Mouse (Mus musculus) embryonic stem cell, embryonic (primary cell): ENCODE data around the gene Wnt5a.

ENCODE experiments used
- CTCF ChIA-PET, 4 experiments: fragments of 300-600 bp in 2 of 4; fragments of 350-600 bp in 2 of 4; sonication (Branson Sonifier 250); formaldehyde crosslinking; loops; one replicate each; lab custom pipeline; 2022; ENCODE audit warnings: inconsistent platforms in 2 of 4; lab: Charles Lee
- POLR2A ChIA-PET, 4 experiments: fragments of 300-600 bp in 2 of 4; fragments of 350-600 bp in 2 of 4; sonication (Branson Sonifier 250); formaldehyde crosslinking; loops; one replicate each; lab custom pipeline; 2022; ENCODE audit warnings: antibody characterized with exemption in 4 of 4, inconsistent platforms in 1 of 4; lab: Charles Lee

Wnt5a gene

GRCm38 (mm10) chr14:28507011-28507410 is 2.5 kb downstream of the Wnt5a start:
- ChIA-PET CTCF (interaction anchor here (0.6 to 1.6 kb wide), 31 partner anchors 14 to 1216 kb away, joined by 3 to 11 read pairs (median 4); no protein-coding TSS in a partner anchor), POLR2A (interaction anchor here in 3 of 4 experiments (0.7 to 1.0 kb wide), 6 partner anchors 8 to 708 kb away, joined by 3 to 5 read pairs (median 4); no protein-coding TSS in a partner anchor)

GRCm38 (mm10) chr14:28507471-28507870 is 2.9 kb downstream of the Wnt5a start:
- ChIA-PET CTCF (interaction anchor here (0.6 to 1.6 kb wide), 32 partner anchors 13 to 1215 kb away, joined by 3 to 11 read pairs (median 4); no protein-coding TSS in a partner anchor), POLR2A (interaction anchor here (0.5 to 1.0 kb wide), 6 partner anchors 9 to 1055 kb away, joined by 3 to 5 read pairs (median 4); no protein-coding TSS in a partner anchor)

GRCm38 (mm10) chr14:28508288-28509258 is 4.0 kb downstream of the Wnt5a start:
- POLR2A ChIA-PET, result no interaction called here
- CTCF ChIA-PET, result interaction anchor here in 3 of 4 experiments (0.6 to 1.8 kb wide), 3 partner anchors 105 to 560 kb away, joined by 6 read pairs; no protein-coding TSS in a partner anchor

GRCm38 (mm10) chr14:28509441-28510340 is 5.1 kb downstream of the Wnt5a start:
- POLR2A ChIA-PET, result no interaction called here
- CTCF ChIA-PET, result interaction anchor here in 3 of 4 experiments (0.7 to 1.8 kb wide), 3 partner anchors 15 to 580 kb away, joined by 3 to 6 read pairs (median 4); no protein-coding TSS in a partner anchor

GRCm38 (mm10) chr14:28510341-28511028 is 5.9 kb downstream of the Wnt5a start:
- POLR2A ChIA-PET, result no interaction called here

GRCm38 (mm10) chr14:28511029-28511651 is 6.6 kb downstream of the Wnt5a start:
- CTCF ChIA-PET, result no interaction called here
- POLR2A ChIA-PET, result no interaction called here

More at GRCm38 (mm10) chr14:28510341-28511028, 5.9 kb downstream of the Wnt5a start:
- CTCF ChIA-PET, result interaction anchor here in 2 of 4 experiments (0.7 to 1.1 kb wide), 2 partner anchors 14 to 580 kb away, joined by 3 to 4 read pairs; no protein-coding TSS in a partner anchor

- ChIA-PET CTCF (no interaction called here), POLR2A (no interaction called here)
These were observed 8.4 kb downstream of the Wnt5a start for GRCm38 (mm10) chr14:28512805-28513590.

GRCm38 (mm10) chr14:28514171-28514570 is 9.6 kb downstream of the Wnt5a start:
- CTCF ChIA-PET, result no interaction called here
- POLR2A ChIA-PET, result no interaction called here

GRCm38 (mm10) chr14:28515331-28515730 is 10.8 kb downstream of the Wnt5a start:
- ChIA-PET CTCF (no interaction called here), POLR2A (interaction anchor here in 1 of 4 experiments (0.8 kb wide), 1 partner anchor 9 kb away, joined by 3 read pairs; no protein-coding TSS in a partner anchor)

- ChIA-PET CTCF (no interaction called here), POLR2A (interaction anchor here in 1 of 4 experiments (0.8 kb wide), 1 partner anchor 15 kb away, joined by 3 read pairs; no protein-coding TSS in a partner anchor)
These were observed 13.3 kb downstream of the Wnt5a start for GRCm38 (mm10) chr14:28517631-28518560.

- ChIA-PET CTCF (interaction anchor here in 1 of 4 experiments (1.3 kb wide), 1 partner anchor 14 kb away, joined by 3 read pairs; no protein-coding TSS in a partner anchor), POLR2A (no interaction called here)
These were observed 16.6 kb downstream of the Wnt5a start for GRCm38 (mm10) chr14:28521106-28521505.

GRCm38 (mm10) chr14:28522611-28523010 is 18.1 kb downstream of the Wnt5a start:
- ChIA-PET POLR2A (no interaction called here), CTCF (interaction anchor here in 3 of 4 experiments (0.6 kb wide), 3 partner anchors 15 to 47 kb away, joined by 3 to 7 read pairs (median 3); no protein-coding TSS in a partner anchor)

GRCm38 (mm10) chr14:28525566-28525965 is 21.0 kb downstream of the Wnt5a start:
- POLR2A ChIA-PET, result no interaction called here
- CTCF ChIA-PET, result no interaction called here

- ChIA-PET POLR2A (interaction anchor here in 1 of 4 experiments (0.9 kb wide), 1 partner anchor 312 kb away, joined by 3 read pairs; no protein-coding TSS in a partner anchor), CTCF (no interaction called here)
These were observed 23.7 kb downstream of the Wnt5a start for GRCm38 (mm10) chr14:28528151-28528685.

GRCm38 (mm10) chr14:28531531-28531930 is 27.0 kb downstream of the Wnt5a start:
- CTCF ChIA-PET, result no interaction called here
- POLR2A ChIA-PET, result no interaction called here
